Comparison of ENCODE assay signal across 10 mouse cellular contexts in genomic region chr4:141287518-141288004, GRCm38 (mm10). TPM values are rescaled to one million over a fixed set of nuclear protein-coding genes. Genes with fewer than 3 reads are reported as not detected.
DNase-seq lines count a peak whose midpoint lies in the region; ATAC-seq and TF ChIP-seq lines count a peak whose summit lies in the region.
"Had no signal": no experiment of that assay in that cellular context is flagged by ENCODE, and none has a peak within 500 bp of the region (broad histone marks: within the 10 kb centered on the region; RNA-seq: fewer than 3 reads in every experiment).

No protein-coding gene starts in this region.

- H3K4me2 ChIP-seq in midbrain, embryonic 12.5 days (replicated peaks), result 0 out of 2 replicates have a peak overlapping the region, but pooled peaks have one; percentile 3
- H3K4me2 ChIP-seq in midbrain, embryonic 15.5 days, result no peak overlapping the region
- H3K4me2 ChIP-seq in limb, embryonic 14.5 days (replicated peaks; ENCODE audit: low read depth, low read length, severe bottlenecking), result peak overlapping the region; percentile 13; the same call in 1 of the 2 replicates
- H3K4me2 ChIP-seq in stomach, embryonic 16.5 days (ENCODE audit: low read depth, low read length), result peak overlapping the region; percentile 39
- no peak overlapping the region for H3K4me2 ChIP-seq in forebrain, embryonic 16.5 days (ENCODE audit: low read length)

- no peak for TF ChIP-seq POLR2A in limb, embryonic 14.5 days (IDR thresholded peaks at IDR 0.05; ENCODE audit: borderline replicate concordance, extremely low read depth, insufficient read depth, insufficient read length)

- no peaks in the 10 kb centered on the region for H3K36me3 ChIP-seq in midbrain, embryonic 12.5 days
- H3K36me3 ChIP-seq in midbrain, embryonic 15.5 days (replicated peaks), result no peaks in the 10 kb centered on the region
- H3K36me3 ChIP-seq in limb, embryonic 14.5 days (ENCODE audit: control insufficient read depth, insufficient read depth, low read length), result no peaks in the 10 kb centered on the region
- no peaks in the 10 kb centered on the region for H3K36me3 ChIP-seq in stomach, embryonic 16.5 days (ENCODE audit: control insufficient read depth, insufficient read depth, low read length)
- H3K36me3 ChIP-seq in forebrain, embryonic 16.5 days (ENCODE audit: control insufficient read depth, insufficient read depth), result no peaks in the 10 kb centered on the region

- peaks cover 75% of the 10 kb centered on the region for H3K27me3 ChIP-seq in midbrain, embryonic 12.5 days
- peaks cover 10% of the 10 kb centered on the region; the same call in 1 of the 2 replicates for H3K27me3 ChIP-seq in midbrain, embryonic 15.5 days (replicated peaks)
- 0 out of 2 replicates have a peak, but pooled peaks cover 12% of the 10 kb centered on the region for H3K27me3 ChIP-seq in limb, embryonic 14.5 days (ENCODE audit: control insufficient read depth, insufficient read depth, low read length)
- peaks cover 15% of the 10 kb centered on the region; the same call in 1 of the 2 replicates for H3K27me3 ChIP-seq in stomach, embryonic 16.5 days (ENCODE audit: control insufficient read depth, insufficient read depth, low read length)
- peaks cover 23% of the 10 kb centered on the region for H3K27me3 ChIP-seq in forebrain, embryonic 16.5 days (replicated peaks; ENCODE audit: control insufficient read depth, insufficient read depth, low read length)

- H3K27ac ChIP-seq in midbrain, embryonic 12.5 days (replicated peaks), result no peak overlapping the region
- no peak overlapping the region for H3K27ac ChIP-seq in midbrain, embryonic 15.5 days
- H3K27ac ChIP-seq in limb, embryonic 14.5 days (replicated peaks; ENCODE audit: low read depth, low read length), result no peak overlapping the region
- H3K27ac ChIP-seq in stomach, embryonic 16.5 days (ENCODE audit: low read length), result peak overlapping the region; percentile 74
- no peak overlapping the region for H3K27ac ChIP-seq in forebrain, embryonic 16.5 days (ENCODE audit: low read length)

- H3K9ac ChIP-seq in midbrain, embryonic 12.5 days (replicated peaks), result no peak overlapping the region
- H3K9ac ChIP-seq in midbrain, embryonic 15.5 days, result no peak overlapping the region
- no peak overlapping the region for H3K9ac ChIP-seq in limb, embryonic 14.5 days (ENCODE audit: low read depth, low read length, severe bottlenecking)
- peak overlapping the region; percentile 56 for H3K9ac ChIP-seq in stomach, embryonic 16.5 days (ENCODE audit: low read length)
- H3K9ac ChIP-seq in forebrain, embryonic 16.5 days (replicated peaks; ENCODE audit: low read depth, low read length), result no peak overlapping the region

- WGBS in midbrain, embryonic 12.5 days, result 18% methylated on average over 15 of the region's 15 CpGs
- 17% methylated on average over 15 of the region's 15 CpGs for WGBS in midbrain, embryonic 15.5 days
- 7% methylated on average over 15 of the region's 15 CpGs for WGBS in limb, embryonic 14.5 days
- 10% methylated on average over 15 of the region's 15 CpGs for WGBS in stomach, embryonic 16.5 days
- WGBS in forebrain, embryonic 16.5 days, result 25% methylated on average over 15 of the region's 15 CpGs

- H3K9me3 ChIP-seq in midbrain, embryonic 12.5 days, result no peaks in the 10 kb centered on the region
- H3K9me3 ChIP-seq in midbrain, embryonic 15.5 days, result no peaks in the 10 kb centered on the region
- H3K9me3 ChIP-seq in limb, embryonic 14.5 days (ENCODE audit: control insufficient read depth, low read length), result no peaks in the 10 kb centered on the region
- no peaks in the 10 kb centered on the region for H3K9me3 ChIP-seq in stomach, embryonic 16.5 days (replicated peaks; ENCODE audit: control insufficient read depth, low read length)
- H3K9me3 ChIP-seq in forebrain, embryonic 16.5 days (ENCODE audit: control insufficient read depth, low read length), result no peaks in the 10 kb centered on the region

- H3K4me1 ChIP-seq in midbrain, embryonic 12.5 days, result peaks cover 45% of the 10 kb centered on the region
- peaks cover 34% of the 10 kb centered on the region for H3K4me1 ChIP-seq in midbrain, embryonic 15.5 days
- H3K4me1 ChIP-seq in limb, embryonic 14.5 days (ENCODE audit: control insufficient read depth, insufficient read depth, low read length), result peaks cover 27% of the 10 kb centered on the region
- H3K4me1 ChIP-seq in stomach, embryonic 16.5 days (ENCODE audit: control insufficient read depth, insufficient read depth, low read length), result peaks cover 25% of the 10 kb centered on the region
- H3K4me1 ChIP-seq in forebrain, embryonic 16.5 days (replicated peaks; ENCODE audit: control insufficient read depth, insufficient read depth, low read length), result peaks cover 8% of the 10 kb centered on the region

- H3K4me3 ChIP-seq in midbrain, embryonic 12.5 days, result no peak overlapping the region
- no peak overlapping the region for H3K4me3 ChIP-seq in midbrain, embryonic 15.5 days
- no peak overlapping the region for H3K4me3 ChIP-seq in limb, embryonic 14.5 days (replicated peaks; ENCODE audit: low read length)
- peak overlapping the region; percentile 1; the same call in 1 of the 2 replicates for H3K4me3 ChIP-seq in stomach, embryonic 16.5 days (replicated peaks; ENCODE audit: low read length)
- no peak overlapping the region for H3K4me3 ChIP-seq in forebrain, embryonic 16.5 days (replicated peaks; ENCODE audit: low read length)
- H3K4me3 ChIP-seq: gastrocnemius, adult 2 months had no signal

- no peak for ATAC-seq in midbrain, embryonic 12.5 days (ENCODE audit: low FRiP score, low read depth)
- ATAC-seq in midbrain, embryonic 15.5 days (replicated peaks), result no peak
- ATAC-seq in limb, embryonic 14.5 days (ENCODE audit: low FRiP score, low read depth), result no peak
- peak; percentile 35; the same call in 1 of the 2 replicates for ATAC-seq in stomach, embryonic 16.5 days (ENCODE audit: insufficient read depth, low FRiP score)
- no peak for ATAC-seq in forebrain, embryonic 16.5 days

- peak; percentile 23 for DNase-seq in adrenal gland, postnatal 14 days
- no peak for DNase-seq in adrenal gland, adult 8-10 months
- DNase-seq in limb, embryonic 14.5 days (ENCODE audit: low spot score), result no peak
- DNase-seq in cerebellum, postnatal 25 days, result no peak
- DNase-seq: gastrocnemius, adult 2 months had no signal

RNA-seq across cellular contexts. Expression of gene Epha2, which starts 13.5 kb away (rescaled TPM):
- total RNA-seq in adrenal gland, postnatal 14 days (2021), result 18.8 and 19.4 TPM in 2 replicates
- total RNA-seq in adrenal gland, adult 8-10 months (2022), result 10 to 100 TPM; 11.4 to 21.1 (median 16.2) TPM
- polyA plus RNA-seq in midbrain, embryonic 12.5 days (2016; fragmentation: Nextera tagmentation; extraction: Ambion mirVana), result 6.5 and 7.8 TPM in 2 replicates
- polyA plus RNA-seq in midbrain, embryonic 15.5 days (2015; fragmentation: Nextera tagmentation; extraction: Ambion mirVana), result 1.6 and 1.7 TPM in 2 replicates
- 9.4 and 13.1 TPM in 2 replicates for polyA plus RNA-seq in limb, embryonic 14.5 days (2012; rRNA removed)
- polyA plus RNA-seq in limb, embryonic 14.5 days (2014; fragmentation: Nextera tagmentation; extraction: Ambion mirVana), result 2.2 and 2.4 TPM in 2 replicates
- 9.5 and 12.1 TPM in 2 replicates for polyA plus RNA-seq in stomach, embryonic 16.5 days (2015; fragmentation: Nextera tagmentation; extraction: Ambion mirVana)
- polyA plus RNA-seq in forebrain, embryonic 16.5 days (2015; fragmentation: Nextera tagmentation; extraction: Ambion mirVana), result 0.92 and 1.5 TPM in 2 replicates

RNA-seq across cellular contexts. Expression of gene Arhgef19, which starts 48.3 kb away (rescaled TPM):
- total RNA-seq in adrenal gland, postnatal 14 days (2021), result 35.9 and 36.8 TPM in 2 replicates
- 100 to 1,000 TPM in 1 of 4 experiments, 10 to 100 TPM in 3; 43.5 to 113 (median 60.0) TPM for total RNA-seq in adrenal gland, adult 8-10 months (2022)
- 2.1 and 2.7 TPM in 2 replicates for polyA plus RNA-seq in midbrain, embryonic 12.5 days (2016; fragmentation: Nextera tagmentation; extraction: Ambion mirVana)
- polyA plus RNA-seq in midbrain, embryonic 15.5 days (2015; fragmentation: Nextera tagmentation; extraction: Ambion mirVana), result 1.0 and 1.7 TPM in 2 replicates
- 20.4 and 21.8 TPM in 2 replicates for polyA plus RNA-seq in limb, embryonic 14.5 days (2012; rRNA removed)
- polyA plus RNA-seq in limb, embryonic 14.5 days (2014; fragmentation: Nextera tagmentation; extraction: Ambion mirVana), result 15.3 and 18.7 TPM in 2 replicates
- polyA plus RNA-seq in stomach, embryonic 16.5 days (2015; fragmentation: Nextera tagmentation; extraction: Ambion mirVana), result 16.1 and 18.9 TPM in 2 replicates
- polyA plus RNA-seq in forebrain, embryonic 16.5 days (2015; fragmentation: Nextera tagmentation; extraction: Ambion mirVana), result 0.71 and 1.1 TPM in 2 replicates
- total RNA-seq: neutrophil, adult 5-6 weeks had no signal

Comparison
In these comparisons a context has a peak if more than half of its experiments do, and no peak if none do; other contexts are left out.
1. H3K4me2 ChIP-seq: peak in midbrain, embryonic 12.5 days (single experiment), limb, embryonic 14.5 days (single experiment) and stomach, embryonic 16.5 days (single experiment); none in midbrain, embryonic 15.5 days (single experiment) and forebrain, embryonic 16.5 days (single experiment).